Mouse (Mus musculus) lung, adult 2 months (tissue): ENCODE results near the gene Atp5g1. TPM values are rescaled to one million over a fixed set of nuclear protein-coding genes. Genes with fewer than 3 reads are reported as not detected.

Experiments
- DNase-seq: peaks from one replicate; pipeline ENCODE4 v3.0.0; 2022
- H3K4me1 ChIP-seq: fragments of 200-500 bp; 2 replicates; pipeline ENCODE4 v1.6.1; 2011; ENCODE audit warnings: low read length; ENCODE audit not compliant: control insufficient read depth, insufficient read depth
- H3K4me3 ChIP-seq: fragments of 200-500 bp; replicated peaks from 2 replicates; pipeline ENCODE3; 2011; ENCODE audit warnings: low read depth, mild to moderate bottlenecking, control low read depth, low read length; ENCODE audit errors: extremely low read depth
- CTCF ChIP-seq: fragments of 200-500 bp; IDR thresholded peaks from 2 replicates; pipeline ENCODE4 v1.5.1; 2011; ENCODE audit warnings: mild to moderate bottlenecking, low read length, control low read depth; ENCODE audit not compliant: insufficient read depth
- POLR2A ChIP-seq: fragments of 200-500 bp; IDR thresholded peaks from 2 replicates; pipeline ENCODE4 v1.6.1; 2011; ENCODE audit warnings: low read depth, mild to moderate bottlenecking, control low read depth, low read length, borderline replicate concordance; ENCODE audit errors: extremely low read depth
- WGBS: fragments of 180-500 bp; shearing (Covaris S2); methylation state at CpG from one replicate; pipeline ENCODE4 v1.1.7; 2018; 5-methylcytosine and 5-hydroxymethylcytosine counted together
- polyA plus RNA-seq: library from polyadenylated mRNA; depleted of rRNA; stranded (reverse); fragments of >200 nt; gene quantifications from 2 replicates; pipeline ENCODE4 v1.2.3, GENCODE M21; 2012

Gene Atp5g1
- polyA plus RNA-seq, 1 experiment: 352 TPM

DNA sequence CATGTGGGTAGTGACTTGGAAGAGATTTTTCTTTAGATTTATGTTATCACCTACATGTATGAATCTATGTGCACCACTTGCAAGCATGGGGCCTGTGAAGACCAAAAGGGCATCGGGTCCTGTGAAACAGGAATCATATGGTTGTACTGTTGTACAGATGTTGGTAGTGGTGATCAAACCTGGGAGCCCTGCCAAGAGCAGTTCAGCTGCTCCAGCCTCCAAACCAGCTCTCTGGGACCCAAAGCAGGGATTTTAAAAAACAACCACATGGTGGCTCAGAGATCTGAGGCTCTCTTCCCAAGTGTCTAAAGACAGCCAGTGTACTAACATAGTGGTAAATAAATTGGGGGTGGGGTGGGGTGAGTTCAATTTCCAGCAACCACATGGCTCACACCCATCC lies 32.9 kb upstream of the Atp5g1 start:
- TF ChIP-seq POLR2A (no peak), CTCF (no peak)

DNA sequence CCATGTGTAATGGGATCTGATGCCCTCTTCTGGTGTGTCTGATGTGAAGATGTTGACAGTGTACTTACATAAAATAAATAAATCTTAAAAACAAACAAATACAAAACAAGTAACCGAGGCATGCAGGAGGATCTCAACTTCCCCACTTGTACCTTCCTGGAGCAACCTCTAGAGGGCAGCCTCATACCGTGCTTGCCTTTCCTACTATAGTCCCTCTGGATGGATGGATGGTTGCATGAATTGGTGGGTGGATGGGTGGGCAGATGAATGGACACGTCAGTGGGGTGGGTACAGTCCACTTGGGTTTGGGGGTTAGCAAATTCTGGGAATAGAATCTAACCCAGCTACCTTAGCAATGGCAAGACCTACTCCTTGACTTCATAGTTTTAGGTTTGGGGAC lies 17.9 kb upstream of the Atp5g1 start:
- TF ChIP-seq POLR2A: no peak
- peak; percentile 91 for TF ChIP-seq CTCF
- 4% methylated on average over 3 of the region's 3 CpGs for WGBS
- H3K4me3 ChIP-seq: no peak overlapping the region
- H3K4me1 ChIP-seq: no peaks in the 10 kb centered on the region
- DNase-seq: peak; percentile 28

More for the DNA sequence above, 32.9 kb upstream of the Atp5g1 start:
- 51% methylated on average over 1 of the region's 1 CpGs for WGBS
- DNase-seq: no peak
- no peaks in the 10 kb centered on the region for H3K4me1 ChIP-seq
- no peak overlapping the region for H3K4me3 ChIP-seq

DNA sequence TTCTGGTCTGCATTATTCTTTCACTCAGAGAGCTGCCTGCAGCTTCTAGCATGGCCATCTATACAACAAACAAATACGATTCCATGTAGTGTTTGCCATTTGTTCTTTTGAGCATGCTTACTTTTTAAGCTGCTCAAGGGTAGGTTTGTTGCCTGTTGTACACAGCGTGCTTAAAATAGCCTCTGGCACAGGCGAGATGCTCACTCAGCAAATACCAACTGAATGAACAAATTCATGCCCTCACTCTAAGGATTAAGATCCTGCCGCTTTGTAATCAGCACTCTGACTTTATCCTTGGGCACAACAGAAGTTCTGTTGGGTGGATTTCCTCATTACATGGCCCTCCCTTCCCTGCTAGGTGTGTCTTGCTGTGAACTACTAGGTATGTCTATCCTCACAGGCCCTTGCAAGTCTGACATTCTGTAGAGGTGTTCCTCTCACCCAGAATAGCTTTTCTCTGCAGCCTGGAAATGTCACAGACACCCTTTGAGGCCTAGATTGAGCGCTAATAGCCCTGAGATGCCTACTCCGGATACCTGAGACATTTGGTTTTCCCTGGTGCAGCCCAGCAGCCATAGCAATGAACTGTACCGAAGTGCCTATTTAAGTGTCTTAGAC lies 17.3 kb upstream of the Atp5g1 start:
- Histone ChIP-seq H3K4me3 (no peak overlapping the region), H3K4me1 (no peaks in the 10 kb centered on the region)
- WGBS: 38% methylated on average over 7 of the region's 7 CpGs
- TF ChIP-seq CTCF (no peak), POLR2A (no peak)
- DNase-seq: no peak

DNA sequence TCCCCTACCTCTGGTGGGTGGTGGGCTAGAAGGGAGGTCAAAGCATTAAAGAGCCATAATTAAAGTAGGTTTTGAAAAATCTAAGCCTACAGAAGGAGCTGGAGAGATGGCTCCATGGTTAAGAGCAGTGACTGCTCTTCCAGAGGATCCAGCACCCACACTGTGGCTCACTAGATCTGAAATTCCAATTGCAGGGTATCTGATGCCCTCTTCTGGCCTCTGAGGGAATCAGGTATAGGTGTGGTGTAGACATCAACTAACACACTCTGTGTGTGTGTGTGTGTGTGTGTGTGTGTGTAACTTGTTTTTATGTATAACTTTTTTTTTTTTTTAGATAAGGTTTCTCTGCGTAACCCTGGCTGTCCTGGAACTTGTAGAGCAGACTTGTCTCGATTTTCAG lies 15.6 kb upstream of the Atp5g1 start:
- Histone ChIP-seq H3K4me1 (no peaks in the 10 kb centered on the region), H3K4me3 (no peak overlapping the region)
- no peak for TF ChIP-seq CTCF
- TF ChIP-seq POLR2A: no peak
- DNase-seq: no peak
- WGBS: 62% methylated on average over 2 of the region's 2 CpGs

DNA sequence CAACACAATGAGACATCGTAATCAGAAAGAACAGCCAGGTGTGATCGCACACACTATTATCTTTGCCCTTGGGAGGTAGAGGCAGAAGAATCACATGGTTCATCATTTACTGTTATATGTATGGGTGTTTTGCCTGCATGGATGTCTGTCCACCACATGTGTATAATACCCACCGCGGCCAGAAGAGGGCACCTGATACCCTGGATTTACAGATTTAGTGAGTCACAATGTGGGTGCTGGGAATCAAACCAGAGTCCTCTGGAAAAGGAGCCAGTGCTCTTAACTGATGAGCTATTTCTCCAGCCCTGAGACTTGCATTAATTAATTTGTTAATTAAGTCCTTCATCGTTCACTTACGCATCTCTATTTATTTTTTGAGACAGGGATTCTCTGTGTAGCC lies 12.5 kb upstream of the Atp5g1 start:
- no peak for DNase-seq
- TF ChIP-seq POLR2A (no peak), CTCF (no peak)

DNA sequence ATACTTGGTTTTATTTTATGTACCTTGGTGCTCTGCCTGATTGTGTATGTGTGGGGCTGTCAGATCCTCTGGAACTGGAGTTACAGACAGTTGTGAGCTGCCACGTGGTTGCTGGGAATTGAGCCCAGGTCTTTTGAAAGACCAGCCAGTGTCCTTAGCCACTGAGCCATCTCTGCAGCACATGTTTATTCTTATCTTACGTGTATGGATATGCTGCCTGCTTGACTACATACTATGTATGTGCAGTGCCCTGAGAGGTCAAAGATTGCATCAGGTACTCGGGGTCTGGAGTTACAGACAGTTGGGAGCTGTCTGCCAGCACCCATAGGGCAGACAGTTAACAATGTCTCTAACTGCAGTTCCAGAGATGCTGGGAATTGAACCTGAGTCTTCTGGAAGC lies 7.2 kb upstream of the Atp5g1 start:
- WGBS: 62% methylated on average over 3 of the region's 3 CpGs
- no peaks in the 10 kb centered on the region for H3K4me1 ChIP-seq
- no peak overlapping the region for H3K4me3 ChIP-seq
- no peak for TF ChIP-seq CTCF
- TF ChIP-seq POLR2A: no peak
- no peak for DNase-seq

More for the DNA sequence above, 12.5 kb upstream of the Atp5g1 start:
- Histone ChIP-seq H3K4me3 (no peak overlapping the region), H3K4me1 (no peaks in the 10 kb centered on the region)
- WGBS: 89% methylated on average over 6 of the region's 6 CpGs

DNA sequence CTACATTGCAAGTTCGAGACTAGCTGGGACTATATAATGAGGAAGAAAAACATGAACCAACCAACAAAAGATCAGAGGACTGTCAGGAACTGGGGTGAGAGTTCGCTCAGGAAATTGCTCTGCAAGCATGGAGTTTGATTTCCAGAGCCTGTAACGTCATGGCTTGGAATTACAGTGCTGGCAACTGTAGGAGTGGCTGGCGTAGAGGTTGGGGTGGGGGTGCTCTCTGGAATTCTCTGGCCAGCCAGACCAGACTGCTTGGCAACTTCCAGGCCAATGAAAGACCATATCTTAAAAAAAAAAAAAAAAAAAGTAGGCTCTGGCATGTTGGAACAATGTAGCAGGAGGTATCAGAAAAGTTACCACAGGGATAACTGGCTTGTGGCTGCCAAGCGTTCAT lies 5.3 kb upstream of the Atp5g1 start:
- Histone ChIP-seq H3K4me3 (no peak overlapping the region), H3K4me1 (peaks cover 2% of the 10 kb centered on the region; the same call in 1 of the 2 replicates)
- no peak for DNase-seq
- 63% methylated on average over 5 of the region's 5 CpGs for WGBS
- TF ChIP-seq POLR2A (no peak), CTCF (no peak)

DNA sequence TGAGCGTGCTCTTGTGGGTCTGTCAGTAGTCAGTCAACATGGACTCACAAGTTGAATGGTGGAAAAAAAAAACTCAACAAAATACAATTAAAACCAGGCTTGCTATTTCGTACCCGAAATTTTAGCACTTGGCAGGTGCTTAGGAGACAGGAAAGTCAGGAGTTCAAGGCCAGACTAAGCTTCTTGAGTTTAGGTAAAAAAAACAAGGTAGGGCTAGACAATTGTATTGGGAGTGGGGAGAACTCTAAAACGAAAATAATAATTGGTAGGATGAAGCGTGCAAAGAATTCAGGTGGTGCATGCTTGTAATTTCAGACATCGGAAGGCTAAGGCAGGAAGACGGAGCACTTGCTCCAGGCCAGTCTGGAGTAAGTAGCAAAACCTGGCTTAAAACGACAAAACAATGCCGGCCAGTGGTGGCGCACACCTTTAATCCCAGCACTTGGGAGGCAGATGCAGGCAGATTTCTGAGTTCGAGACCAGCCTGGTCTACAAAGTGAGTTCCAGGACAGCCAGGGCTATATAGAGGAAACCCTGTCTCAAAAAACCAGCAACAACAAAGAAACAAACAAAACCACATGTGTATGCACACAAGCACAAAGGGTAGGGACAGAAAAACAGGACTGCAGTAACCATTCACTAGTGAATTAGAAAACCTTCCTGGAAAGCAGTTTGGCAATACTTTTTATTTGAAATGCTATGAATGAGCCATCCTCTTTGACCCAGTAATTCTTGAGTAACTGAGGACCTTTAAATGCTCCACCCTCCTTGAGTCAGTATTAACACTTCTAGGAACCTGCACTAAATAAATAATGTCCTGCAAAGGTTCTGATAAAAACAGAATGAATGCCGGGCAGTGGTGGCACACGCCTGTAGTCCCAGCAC lies 993 bp upstream of the Atp5g1 start:
- TF ChIP-seq POLR2A (no peak), CTCF (no peak)
- 57% methylated on average over 13 of the region's 13 CpGs for WGBS

DNA sequence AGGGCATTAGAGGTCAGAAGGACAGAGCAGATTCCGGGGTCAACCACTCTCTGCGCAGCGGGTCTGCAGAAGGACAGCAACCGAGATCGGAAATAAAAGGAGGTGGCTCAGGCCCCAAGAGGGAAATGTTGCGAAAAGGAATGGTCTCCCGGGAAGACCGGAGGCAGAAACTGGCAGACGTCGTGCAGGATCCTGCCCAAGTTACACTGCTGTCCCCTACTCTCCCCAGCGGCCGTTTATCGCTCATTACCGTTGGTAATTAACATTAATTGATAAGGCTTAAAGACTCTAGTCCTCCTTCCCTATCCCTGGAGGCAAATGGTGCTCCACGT lies 327 bp downstream of the Atp5g1 start:
- no peak for DNase-seq
- no peak for TF ChIP-seq POLR2A
- TF ChIP-seq CTCF: no peak
- peaks cover 6% of the 10 kb centered on the region; the same call in 1 of the 2 replicates for H3K4me1 ChIP-seq
- H3K4me3 ChIP-seq: peak overlapping the region; percentile 89
- under 1% methylated on average over 15 of the region's 15 CpGs for WGBS

More for the DNA sequence above, 993 bp upstream of the Atp5g1 start:
- DNase-seq: no peak
- Histone ChIP-seq H3K4me3 (peak overlapping the region; percentile 59), H3K4me1 (peaks cover 6% of the 10 kb centered on the region; the same call in 1 of the 2 replicates)
